Comparison of ENCODE assay signal across 18 mouse cellular contexts in the genomic region with DNA sequence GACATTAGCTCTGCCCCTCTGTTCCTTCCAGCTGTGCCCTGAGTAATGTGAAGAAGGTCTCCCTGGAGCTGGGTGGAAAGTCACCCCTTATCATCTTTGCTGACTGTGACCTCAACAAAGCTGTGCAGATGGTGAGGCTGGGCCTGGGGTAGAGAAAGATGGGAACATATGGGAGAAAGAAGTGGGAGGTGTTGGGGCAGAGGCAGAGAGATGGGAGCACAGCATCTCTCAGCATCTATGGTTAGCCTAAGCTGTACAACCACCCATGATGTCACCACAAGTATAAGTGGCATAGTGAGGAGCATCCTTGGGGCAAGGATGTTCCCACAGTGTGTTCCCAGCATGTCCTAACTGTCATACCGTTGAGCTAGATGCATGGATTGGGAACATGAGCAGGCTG.
"Had no signal": no experiment of that assay in that cellular context is flagged by ENCODE, and none has a peak within 500 bp of the region (broad histone marks: within the 10 kb centered on the region; RNA-seq: fewer than 3 reads in every experiment).

No protein-coding gene starts in this region.

- H3K4me1 ChIP-seq: midbrain, embryonic 10.5 days; midbrain, embryonic 12.5 days; neural tube, embryonic 13.5 days; neural tube, embryonic 15.5 days had no signal

- ATAC-seq: midbrain, embryonic 16.5 days had no signal

- H3K4me3 ChIP-seq: midbrain, embryonic 10.5 days; midbrain, embryonic 12.5 days; myocyte; neural tube, embryonic 13.5 days; neural tube, embryonic 15.5 days had no signal

- DNase-seq: lung, adult 18-20 months; lung, embryonic 14.5 days; lung, postnatal 10 days; lung, postnatal 4 days; midbrain, embryonic 14.5 days; retina, postnatal 1 day; right cerebral cortex, postnatal 25 days; right cerebral cortex, postnatal 4 days; spleen, adult 18-20 months; thymus, adult 2 months; thymus, postnatal 25 days; thymus, postnatal 4 days had no signal

- H3K36me3 ChIP-seq: midbrain, embryonic 10.5 days; midbrain, embryonic 12.5 days; neural tube, embryonic 13.5 days; neural tube, embryonic 15.5 days had no signal

- H3K9me3 ChIP-seq: midbrain, embryonic 10.5 days; neural tube, embryonic 13.5 days; neural tube, embryonic 15.5 days had no signal

- H3K27me3 ChIP-seq: midbrain, embryonic 12.5 days; neural tube, embryonic 13.5 days; neural tube, embryonic 15.5 days had no signal
